Mouse (Mus musculus): Measurements from ENCODE around the gene Nhsl1. TPM values are rescaled to one million over a fixed set of nuclear protein-coding genes. Genes with fewer than 3 reads are reported as not detected.

Gene Nhsl1
- polyA plus RNA-seq, 1 experiment from 2014 or later, result 8.6 TPM

GRCm38 (mm10) chr10:18392268-18392667 is 73.5 kb downstream of the Nhsl1 start:
- H3K4me2 ChIP-seq (ENCODE audit: low read depth, severe bottlenecking), result no peak overlapping the region
- H3K4me1 ChIP-seq (ENCODE audit: control insufficient read depth, insufficient read depth, low read length), result peaks cover 3% of the 10 kb centered on the region; the same call in 1 of the 2 replicates
- H3K4me3 ChIP-seq (ENCODE audit: low read depth, low read length), result no peak overlapping the region
- no peaks in the 10 kb centered on the region for H3K27me3 ChIP-seq (ENCODE audit: control insufficient read depth, insufficient read depth, low read length)
- DNase-seq (ENCODE audit: low spot score) (no peak), ATAC-seq (ENCODE audit: insufficient number of reproducible peaks, low FRiP score, low TSS enrichment, low read depth) (no peak)
- H3K9ac ChIP-seq (ENCODE audit: low read length), result no peak overlapping the region
- no peaks in the 10 kb centered on the region for H3K9me3 ChIP-seq (ENCODE audit: control insufficient read depth, low read length)
- H3K27ac ChIP-seq (replicated peaks; ENCODE audit: low read depth, low read length), result no peak overlapping the region
- 81% methylated on average over 6 of the region's 6 CpGs for WGBS
- H3K36me3 ChIP-seq (ENCODE audit: control insufficient read depth, insufficient read depth, low read length), result no peaks in the 10 kb centered on the region

- H3K4me1 ChIP-seq (ENCODE audit: control insufficient read depth, insufficient read depth, low read length), result peaks cover 3% of the 10 kb centered on the region; the same call in 1 of the 2 replicates
- H3K27ac ChIP-seq (replicated peaks; ENCODE audit: low read depth, low read length), result 0 out of 2 replicates have a peak overlapping the region, but pooled peaks have one; percentile 30
- no peak overlapping the region for H3K9ac ChIP-seq (ENCODE audit: low read length)
- H3K9me3 ChIP-seq (ENCODE audit: control insufficient read depth, low read length), result no peaks in the 10 kb centered on the region
- DNase-seq (ENCODE audit: low spot score) (peak; percentile 47), ATAC-seq (ENCODE audit: insufficient number of reproducible peaks, low FRiP score, low TSS enrichment, low read depth) (no peak)
- H3K36me3 ChIP-seq (ENCODE audit: control insufficient read depth, insufficient read depth, low read length), result no peaks in the 10 kb centered on the region
- no peak overlapping the region for H3K4me3 ChIP-seq (ENCODE audit: low read depth, low read length)
- no peaks in the 10 kb centered on the region for H3K27me3 ChIP-seq (ENCODE audit: control insufficient read depth, insufficient read depth, low read length)
- 46% methylated on average over 3 of the region's 3 CpGs for WGBS
- no peak overlapping the region for H3K4me2 ChIP-seq (ENCODE audit: low read depth, severe bottlenecking)
Measured at GRCm38 (mm10) chr10:18393740-18394139, 75.0 kb downstream of the Nhsl1 start.

GRCm38 (mm10) chr10:18394270-18394669 is 75.5 kb downstream of the Nhsl1 start:
- H3K27ac ChIP-seq (replicated peaks; ENCODE audit: low read depth, low read length), result no peak overlapping the region

GRCm38 (mm10) chr10:18400089-18400644 is 81.4 kb downstream of the Nhsl1 start:
- Histone ChIP-seq H3K9ac (ENCODE audit: low read length) (no peak overlapping the region), H3K36me3 (ENCODE audit: control insufficient read depth, insufficient read depth, low read length) (no peaks in the 10 kb centered on the region), H3K9me3 (ENCODE audit: control insufficient read depth, low read length) (no peaks in the 10 kb centered on the region), H3K27ac (replicated peaks; ENCODE audit: low read depth, low read length) (no peak overlapping the region), H3K4me1 (ENCODE audit: control insufficient read depth, insufficient read depth, low read length) (no peaks in the 10 kb centered on the region), H3K4me2 (ENCODE audit: low read depth, severe bottlenecking) (no peak overlapping the region), H3K4me3 (ENCODE audit: low read depth, low read length) (no peak overlapping the region), H3K27me3 (ENCODE audit: control insufficient read depth, insufficient read depth, low read length) (no peaks in the 10 kb centered on the region)
- 77% methylated on average over 7 of the region's 7 CpGs for WGBS
- ATAC-seq (ENCODE audit: insufficient number of reproducible peaks, low FRiP score, low TSS enrichment, low read depth), result no peak
- DNase-seq (ENCODE audit: low spot score), result no peak

More at GRCm38 (mm10) chr10:18394270-18394669, 75.5 kb downstream of the Nhsl1 start:
- no peak overlapping the region for H3K4me2 ChIP-seq (ENCODE audit: low read depth, severe bottlenecking)
- H3K4me1 ChIP-seq (ENCODE audit: control insufficient read depth, insufficient read depth, low read length), result peaks cover 3% of the 10 kb centered on the region; the same call in 1 of the 2 replicates
- 72% methylated on average over 7 of the region's 7 CpGs for WGBS
- no peak for ATAC-seq (ENCODE audit: insufficient number of reproducible peaks, low FRiP score, low TSS enrichment, low read depth)
- no peaks in the 10 kb centered on the region for H3K9me3 ChIP-seq (ENCODE audit: control insufficient read depth, low read length)
- no peak overlapping the region for H3K9ac ChIP-seq (ENCODE audit: low read length)
- no peaks in the 10 kb centered on the region for H3K36me3 ChIP-seq (ENCODE audit: control insufficient read depth, insufficient read depth, low read length)
- H3K4me3 ChIP-seq (ENCODE audit: low read depth, low read length), result no peak overlapping the region
- DNase-seq (ENCODE audit: low spot score), result no peak
- H3K27me3 ChIP-seq (ENCODE audit: control insufficient read depth, insufficient read depth, low read length), result no peaks in the 10 kb centered on the region

- Histone ChIP-seq H3K9me3 (ENCODE audit: control insufficient read depth, low read length) (no peaks in the 10 kb centered on the region), H3K27me3 (ENCODE audit: control insufficient read depth, insufficient read depth, low read length) (no peaks in the 10 kb centered on the region), H3K27ac (replicated peaks; ENCODE audit: low read depth, low read length) (no peak overlapping the region), H3K9ac (ENCODE audit: low read length) (no peak overlapping the region), H3K4me1 (ENCODE audit: control insufficient read depth, insufficient read depth, low read length) (no peaks in the 10 kb centered on the region), H3K4me3 (ENCODE audit: low read depth, low read length) (no peak overlapping the region), H3K36me3 (ENCODE audit: control insufficient read depth, insufficient read depth, low read length) (no peaks in the 10 kb centered on the region), H3K4me2 (ENCODE audit: low read depth, severe bottlenecking) (no peak overlapping the region)
- 83% methylated on average over 8 of the region's 8 CpGs for WGBS
- ATAC-seq (ENCODE audit: insufficient number of reproducible peaks, low FRiP score, low TSS enrichment, low read depth), result no peak
- no peak for DNase-seq (ENCODE audit: low spot score)
Measured at GRCm38 (mm10) chr10:18400998-18401397, 82.2 kb downstream of the Nhsl1 start.

GRCm38 (mm10) chr10:18403992-18404391 is 85.2 kb downstream of the Nhsl1 start:
- Histone ChIP-seq H3K36me3 (ENCODE audit: control insufficient read depth, insufficient read depth, low read length) (no peaks in the 10 kb centered on the region), H3K4me2 (ENCODE audit: low read depth, severe bottlenecking) (no peak overlapping the region), H3K9me3 (ENCODE audit: control insufficient read depth, low read length) (no peaks in the 10 kb centered on the region), H3K27ac (replicated peaks; ENCODE audit: low read depth, low read length) (no peak overlapping the region), H3K4me3 (ENCODE audit: low read depth, low read length) (no peak overlapping the region), H3K9ac (ENCODE audit: low read length) (no peak overlapping the region), H3K27me3 (ENCODE audit: control insufficient read depth, insufficient read depth, low read length) (no peaks in the 10 kb centered on the region), H3K4me1 (ENCODE audit: control insufficient read depth, insufficient read depth, low read length) (peaks cover 9% of the 10 kb centered on the region)
- ATAC-seq (ENCODE audit: insufficient number of reproducible peaks, low FRiP score, low TSS enrichment, low read depth) (no peak), DNase-seq (ENCODE audit: low spot score) (no peak)
- 69% methylated on average over 2 of the region's 2 CpGs for WGBS

- Histone ChIP-seq H3K9me3 (ENCODE audit: control insufficient read depth, low read length) (no peaks in the 10 kb centered on the region), H3K27ac (replicated peaks; ENCODE audit: low read depth, low read length) (no peak overlapping the region), H3K27me3 (ENCODE audit: control insufficient read depth, insufficient read depth, low read length) (no peaks in the 10 kb centered on the region), H3K4me2 (ENCODE audit: low read depth, severe bottlenecking) (no peak overlapping the region), H3K4me1 (ENCODE audit: control insufficient read depth, insufficient read depth, low read length) (peaks cover 14% of the 10 kb centered on the region), H3K9ac (ENCODE audit: low read length) (no peak overlapping the region), H3K36me3 (ENCODE audit: control insufficient read depth, insufficient read depth, low read length) (no peaks in the 10 kb centered on the region), H3K4me3 (ENCODE audit: low read depth, low read length) (no peak overlapping the region)
- ATAC-seq (ENCODE audit: insufficient number of reproducible peaks, low FRiP score, low TSS enrichment, low read depth) (no peak), DNase-seq (ENCODE audit: low spot score) (no peak)
- WGBS, result 79% methylated on average over 5 of the region's 5 CpGs
Measured at GRCm38 (mm10) chr10:18404679-18405078, 85.9 kb downstream of the Nhsl1 start.

GRCm38 (mm10) chr10:18407062-18407830 is 88.5 kb downstream of the Nhsl1 start:
- Histone ChIP-seq H3K4me1 (ENCODE audit: control insufficient read depth, insufficient read depth, low read length) (peaks cover 14% of the 10 kb centered on the region), H3K27ac (replicated peaks; ENCODE audit: low read depth, low read length) (no peak overlapping the region), H3K4me2 (ENCODE audit: low read depth, severe bottlenecking) (peak overlapping the region; percentile 80), H3K36me3 (ENCODE audit: control insufficient read depth, insufficient read depth, low read length) (no peaks in the 10 kb centered on the region), H3K9me3 (ENCODE audit: control insufficient read depth, low read length) (no peaks in the 10 kb centered on the region), H3K27me3 (ENCODE audit: control insufficient read depth, insufficient read depth, low read length) (no peaks in the 10 kb centered on the region), H3K9ac (ENCODE audit: low read length) (peak overlapping the region; percentile 70), H3K4me3 (ENCODE audit: low read depth, low read length) (peak overlapping the region; percentile 43)
- DNase-seq (ENCODE audit: low spot score) (peak; percentile 84), ATAC-seq (ENCODE audit: insufficient number of reproducible peaks, low FRiP score, low TSS enrichment, low read depth) (peak; percentile 90)
- 1% methylated on average over 21 of the region's 21 CpGs for WGBS

Measured in limb, embryonic 11.5 days (tissue).